Mouse (Mus musculus) thymus, postnatal 0 days (tissue): ENCODE results near the gene Zbtb42. TPM values are rescaled to one million over a fixed set of nuclear protein-coding genes. Genes with fewer than 3 reads are reported as not detected.

ENCODE experiments used
- DNase-seq: peaks from one replicate; pipeline ENCODE4 v3.0.0-alpha.2; 2015; ENCODE audit warnings: low spot score
- polyA plus RNA-seq: library from polyadenylated mRNA; unstranded; fragments of >200 nt; fragmentation: Nextera tagmentation; extraction: Ambion mirVana; gene quantifications from 2 replicates; pipeline ENCODE4 v1.2.1, GENCODE M21; 2015

Zbtb42 gene
- polyA plus RNA-seq, 1 experiment from 2014 or later = 2.6 TPM

DNA sequence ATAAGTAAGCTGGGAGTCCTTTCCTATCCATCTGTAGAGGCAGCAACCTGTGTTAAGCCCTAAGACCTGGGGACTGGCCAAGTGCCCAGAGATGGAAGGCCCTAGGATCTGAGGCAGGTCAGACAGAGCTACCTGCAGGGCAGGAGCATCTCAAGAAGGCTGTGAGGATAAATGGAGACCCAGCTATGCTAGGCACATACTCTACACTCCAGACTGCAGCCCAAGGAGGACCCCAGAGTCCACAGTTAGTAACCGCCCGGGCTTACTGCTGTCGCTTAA is 17.4 kb upstream of the Zbtb42 start:
- DNase-seq = no peak

DNA sequence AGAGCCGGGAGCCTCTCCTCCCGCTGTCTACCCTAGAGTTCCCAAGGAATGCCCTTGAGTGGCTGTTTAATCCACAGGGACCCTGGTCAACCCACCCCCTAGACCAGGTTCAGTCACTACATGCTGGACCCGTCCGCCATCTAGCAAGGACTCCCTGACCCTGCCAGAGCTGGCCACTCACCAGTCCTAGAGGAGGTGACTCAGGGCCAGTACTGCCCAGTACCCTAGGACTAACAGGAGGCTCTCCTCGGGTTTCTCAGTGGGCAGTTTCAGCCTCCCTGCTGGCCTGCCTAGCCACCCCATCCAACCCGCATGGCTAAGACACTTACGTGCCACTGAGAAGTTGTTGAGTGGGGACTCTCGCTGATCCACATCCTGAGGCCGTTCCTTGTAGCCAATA is 16.8 kb upstream of the Zbtb42 start:
- DNase-seq = no peak

DNA sequence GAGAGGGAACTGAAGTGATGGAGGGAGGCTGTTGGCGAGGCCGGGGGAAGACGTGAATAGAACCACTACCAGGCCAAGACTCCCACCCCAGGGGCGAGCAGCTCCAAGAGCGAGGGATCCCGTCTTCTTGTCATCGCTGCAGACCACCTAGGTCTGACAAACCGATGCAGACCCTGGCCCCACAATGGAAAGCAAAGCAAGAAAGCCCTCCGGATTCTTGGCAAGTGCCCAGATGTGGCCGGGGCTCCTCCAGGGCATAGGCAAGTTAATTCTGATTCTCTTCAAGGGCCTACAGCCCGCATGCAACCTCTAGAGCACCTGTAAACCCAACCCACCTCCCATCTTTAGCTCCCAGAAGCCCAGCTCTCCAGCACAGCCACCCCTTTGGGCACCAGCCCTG is 15.3 kb upstream of the Zbtb42 start:
- DNase-seq = no peak

DNA sequence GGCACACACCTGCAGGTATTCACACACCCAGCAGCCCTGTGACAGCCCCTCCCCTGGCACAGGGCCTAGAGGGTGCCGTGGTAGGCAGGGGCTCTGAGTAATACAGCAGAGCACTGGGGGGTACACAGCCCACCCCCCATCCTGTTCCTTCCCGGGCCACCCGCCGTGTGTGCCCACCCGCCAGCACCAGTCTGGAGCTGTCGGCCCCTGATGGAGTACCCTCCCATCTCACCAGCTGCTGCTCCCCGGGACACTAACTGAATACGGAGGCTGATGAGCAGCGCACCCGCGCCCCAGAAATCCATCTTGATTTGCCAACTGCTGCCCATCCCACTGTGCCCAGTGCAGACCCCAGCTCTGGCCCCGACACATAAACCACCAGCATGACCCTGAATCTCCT is 14.9 kb upstream of the Zbtb42 start:
- DNase-seq = no peak

DNA sequence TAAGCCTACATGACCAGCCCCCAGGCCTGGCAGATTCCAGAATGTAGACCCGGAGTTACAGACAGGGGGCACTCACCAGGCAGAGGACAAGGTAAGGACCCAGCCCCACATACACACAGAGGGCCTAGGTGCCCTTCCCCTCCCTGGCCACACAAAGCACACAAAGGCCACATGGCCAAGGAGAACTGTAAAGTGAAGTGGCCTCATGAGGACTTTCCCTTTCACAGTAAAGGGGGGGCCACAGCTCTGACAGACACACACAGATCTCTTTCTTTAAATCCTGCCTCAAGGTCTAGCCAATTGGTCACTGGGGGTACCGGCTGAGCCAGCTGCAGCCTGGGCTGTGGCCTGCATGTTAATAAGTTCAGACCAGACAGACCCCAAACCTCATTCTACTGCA is 14.5 kb upstream of the Zbtb42 start:
- DNase-seq = no peak

DNA sequence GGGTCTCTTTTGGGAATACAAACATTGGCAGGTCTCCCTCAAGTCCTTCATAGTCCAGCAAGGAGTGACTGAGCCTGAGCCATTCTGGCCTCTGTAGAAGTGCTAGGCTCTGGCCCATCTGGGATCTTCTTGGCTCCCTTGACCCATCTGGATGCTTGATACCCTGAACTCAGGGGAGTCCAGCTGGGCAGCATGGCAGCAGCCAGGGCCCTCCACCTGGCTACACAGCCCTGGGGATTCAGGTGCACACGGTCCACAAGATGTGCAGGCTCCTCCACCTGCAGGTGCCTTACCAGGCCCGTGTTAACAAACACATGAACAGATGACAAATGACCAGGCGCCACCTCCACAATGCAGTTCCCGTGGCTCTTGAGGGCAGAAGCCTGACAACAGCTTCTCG is 14.0 kb upstream of the Zbtb42 start:
- DNase-seq = no peak

DNA sequence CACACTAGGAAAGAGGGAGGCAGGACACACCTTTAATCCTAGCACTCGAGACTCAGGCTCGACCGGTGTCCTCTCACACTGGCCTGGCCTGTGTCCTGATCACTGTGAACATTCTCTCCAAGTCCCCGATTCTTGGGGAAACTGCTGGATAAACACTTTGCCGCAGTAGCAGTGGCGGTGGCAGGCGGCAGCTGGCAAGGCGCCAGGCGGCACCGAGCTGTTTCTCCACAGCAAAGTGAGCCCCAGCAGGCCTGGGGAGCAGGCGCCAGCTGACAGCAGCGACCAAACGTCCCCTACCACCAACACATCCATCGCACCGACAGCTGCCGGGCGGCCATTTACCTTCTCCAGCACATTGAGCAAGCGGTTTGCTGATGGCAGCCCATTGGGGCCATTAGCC is 13.2 kb upstream of the Zbtb42 start:
- DNase-seq = no peak

DNA sequence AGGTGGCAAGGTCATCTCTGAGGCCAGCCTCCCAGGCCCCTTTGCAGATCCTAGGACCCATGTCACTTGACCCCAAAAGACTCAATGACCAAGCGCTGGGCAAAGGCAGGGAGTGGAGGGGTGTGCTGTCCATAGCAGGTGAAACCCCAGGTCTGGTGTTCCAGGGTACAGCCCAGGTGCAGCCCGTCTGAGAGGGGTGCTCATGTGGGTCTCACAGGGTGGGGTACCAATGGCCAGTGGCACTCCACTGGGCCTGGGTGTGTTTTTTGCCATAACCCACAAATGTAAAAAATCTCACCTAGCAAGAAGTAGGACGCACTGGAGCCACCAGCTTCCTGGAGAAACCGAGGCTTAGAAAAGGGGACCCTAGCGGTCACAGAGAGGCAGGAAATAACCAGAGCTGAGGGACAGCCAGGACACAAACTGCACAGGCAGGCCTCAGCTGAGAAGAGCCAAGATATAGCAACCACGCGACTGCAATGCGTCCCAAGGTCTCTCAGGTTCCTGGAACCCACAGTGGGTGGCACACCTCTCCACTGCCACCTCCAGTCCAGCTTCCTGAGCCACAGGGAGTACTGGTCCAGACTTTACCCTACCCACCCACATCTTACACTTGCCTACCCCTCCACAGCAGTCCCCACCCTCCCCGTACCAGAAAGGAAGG is 12.6 kb upstream of the Zbtb42 start:
- no peak for DNase-seq

DNA sequence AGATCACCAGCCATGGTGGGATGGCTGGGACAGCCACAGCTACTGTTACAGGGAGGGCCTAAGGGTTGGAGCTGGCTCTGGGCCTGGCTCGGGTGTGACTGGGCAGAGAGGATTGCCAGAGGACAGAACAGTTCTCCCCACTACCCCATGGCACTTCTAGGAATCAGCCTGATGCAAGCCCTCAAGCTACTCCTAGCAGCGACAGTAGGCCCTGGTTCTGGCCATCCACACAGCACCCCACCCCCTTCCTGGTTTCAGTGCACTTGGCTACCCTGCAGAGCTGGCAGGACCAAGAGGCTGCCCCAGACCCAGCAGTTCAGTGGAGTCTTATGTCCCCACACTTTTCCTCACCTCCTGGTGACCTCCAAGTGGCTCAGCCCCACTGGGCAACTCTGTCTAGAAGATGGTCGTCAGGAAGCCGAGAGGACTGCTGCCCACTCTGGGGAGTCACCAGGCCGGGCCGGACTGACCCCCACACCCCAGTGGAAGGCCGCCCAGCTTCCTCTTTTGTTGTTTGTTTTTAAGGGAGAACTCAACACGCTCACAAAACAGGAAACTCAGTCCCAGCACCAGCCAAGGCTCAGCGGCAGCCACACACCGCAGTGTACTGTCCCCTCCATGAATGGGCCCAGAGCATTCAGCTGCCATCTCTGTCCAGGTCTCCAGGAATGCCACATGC is 10.9 kb upstream of the Zbtb42 start:
- no peak for DNase-seq

DNA sequence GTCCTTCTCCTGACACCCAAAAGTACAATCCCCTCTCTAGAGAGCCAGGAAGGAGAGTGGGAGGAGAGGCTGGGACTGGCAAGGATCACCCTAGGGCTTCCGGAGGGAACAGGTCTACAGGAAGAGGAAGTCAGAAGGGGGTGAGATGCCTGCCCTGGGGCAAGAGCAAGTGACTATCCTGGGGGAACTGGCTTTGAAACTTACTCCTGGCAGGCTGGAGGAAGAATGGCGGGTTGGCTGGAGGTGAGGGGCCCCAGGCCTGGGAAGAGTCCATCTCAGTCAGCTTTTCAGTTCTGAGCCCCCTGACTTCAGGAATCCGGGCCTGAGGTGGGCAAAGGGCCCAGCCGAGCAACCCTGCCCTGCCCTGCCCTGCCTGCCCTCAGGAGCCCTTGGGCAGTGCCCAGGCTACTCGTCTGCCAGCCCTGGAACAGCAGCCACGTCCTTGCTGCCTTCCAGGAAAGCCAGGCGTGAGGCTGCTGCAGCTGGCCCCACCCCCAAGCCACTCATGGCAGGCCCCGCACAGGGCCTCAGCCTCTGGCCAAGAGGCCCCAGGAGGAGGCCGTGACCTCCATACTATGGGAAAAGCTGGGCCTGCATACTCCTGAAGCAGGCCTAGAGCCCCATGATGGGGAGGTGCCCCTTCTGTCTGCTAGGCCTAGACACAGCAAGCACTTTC is 7.8 kb upstream of the Zbtb42 start:
- DNase-seq = no peak

DNA sequence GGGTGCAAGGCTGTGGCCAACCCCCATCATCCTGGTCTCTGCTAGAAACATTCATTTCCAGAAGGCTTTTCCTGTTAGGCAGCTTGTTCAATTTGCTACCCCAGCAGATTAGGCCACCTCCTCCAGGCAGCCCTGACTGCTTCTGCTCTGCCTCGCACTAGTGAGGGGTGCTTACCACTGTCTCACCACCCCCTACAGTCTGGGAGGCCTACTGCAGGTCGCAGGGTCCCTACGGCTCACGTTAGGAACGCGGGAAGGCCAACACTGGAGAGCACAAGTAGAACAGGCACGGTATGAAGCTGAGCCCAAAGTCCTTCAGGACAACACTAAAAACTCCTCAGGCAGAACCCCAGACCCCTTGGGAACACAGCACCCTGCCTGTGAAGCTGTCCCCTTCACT is 6.7 kb upstream of the Zbtb42 start:
- no peak for DNase-seq

DNA sequence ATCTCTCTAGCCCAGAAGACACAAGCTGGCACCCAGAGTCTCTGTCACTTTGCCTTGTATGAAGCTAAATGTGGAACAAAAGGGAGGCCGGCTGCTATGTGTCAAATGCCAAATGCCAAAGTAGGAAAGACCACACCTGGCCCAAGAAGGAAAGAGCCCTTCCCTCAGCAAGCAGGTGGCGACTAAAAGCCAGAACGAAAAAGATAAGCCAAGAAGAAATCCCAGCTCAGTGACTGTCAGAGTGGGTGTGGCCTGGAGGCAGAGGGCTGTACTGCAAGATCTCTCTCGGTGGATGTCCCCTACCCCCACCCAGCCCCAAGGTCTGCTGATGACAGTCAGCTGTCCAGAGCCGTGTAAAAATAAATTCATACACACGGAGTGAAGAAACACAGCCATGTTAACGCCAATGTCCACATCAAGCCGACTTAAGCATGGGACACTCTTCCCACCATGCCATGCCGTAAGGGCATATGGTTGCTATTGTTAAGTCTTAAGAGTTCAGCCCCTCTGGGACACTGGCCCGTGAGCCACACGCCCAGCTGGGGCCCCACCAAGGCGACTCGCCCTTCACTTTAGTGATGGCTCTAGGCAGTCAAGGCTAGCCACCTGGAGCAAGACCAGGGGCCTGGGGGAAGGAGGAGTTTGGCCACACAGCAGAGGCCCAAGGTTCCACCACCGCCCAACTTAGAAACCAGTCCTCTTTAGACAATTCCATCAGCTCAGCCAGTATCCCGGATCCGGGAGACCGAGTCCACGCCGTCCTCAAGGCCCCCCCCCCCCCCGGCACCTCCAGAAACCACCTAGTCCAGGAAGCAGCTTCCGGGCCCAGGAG is 5.7 kb upstream of the Zbtb42 start:
- DNase-seq = peak; percentile 33

DNA sequence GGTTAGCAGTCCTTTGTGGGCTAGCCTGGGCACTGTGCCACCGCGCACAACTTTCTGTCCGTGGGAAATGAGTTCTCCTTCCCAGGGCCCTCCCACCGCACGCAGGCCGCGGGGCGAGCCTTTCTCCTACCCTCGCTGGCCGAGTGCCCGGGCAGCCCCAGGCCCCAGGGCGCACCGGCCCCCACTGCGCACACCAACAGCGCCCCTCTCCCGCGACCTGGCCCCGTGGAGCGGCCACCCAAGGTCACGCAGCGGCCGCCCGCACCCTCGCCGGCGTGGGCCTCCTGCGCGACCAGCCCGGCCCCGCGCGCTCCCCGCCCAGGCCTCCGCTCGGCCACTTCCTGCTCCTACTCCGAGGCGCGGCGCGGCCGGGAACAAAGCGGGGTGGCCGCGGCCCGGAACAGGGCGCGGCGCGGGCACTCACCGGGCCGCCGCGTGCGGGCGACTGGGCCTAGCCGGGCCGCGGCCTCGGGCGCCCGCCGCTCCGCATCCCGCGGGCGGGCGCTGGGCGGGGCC is 5.0 kb upstream of the Zbtb42 start:
- peak; percentile 44 for DNase-seq

DNA sequence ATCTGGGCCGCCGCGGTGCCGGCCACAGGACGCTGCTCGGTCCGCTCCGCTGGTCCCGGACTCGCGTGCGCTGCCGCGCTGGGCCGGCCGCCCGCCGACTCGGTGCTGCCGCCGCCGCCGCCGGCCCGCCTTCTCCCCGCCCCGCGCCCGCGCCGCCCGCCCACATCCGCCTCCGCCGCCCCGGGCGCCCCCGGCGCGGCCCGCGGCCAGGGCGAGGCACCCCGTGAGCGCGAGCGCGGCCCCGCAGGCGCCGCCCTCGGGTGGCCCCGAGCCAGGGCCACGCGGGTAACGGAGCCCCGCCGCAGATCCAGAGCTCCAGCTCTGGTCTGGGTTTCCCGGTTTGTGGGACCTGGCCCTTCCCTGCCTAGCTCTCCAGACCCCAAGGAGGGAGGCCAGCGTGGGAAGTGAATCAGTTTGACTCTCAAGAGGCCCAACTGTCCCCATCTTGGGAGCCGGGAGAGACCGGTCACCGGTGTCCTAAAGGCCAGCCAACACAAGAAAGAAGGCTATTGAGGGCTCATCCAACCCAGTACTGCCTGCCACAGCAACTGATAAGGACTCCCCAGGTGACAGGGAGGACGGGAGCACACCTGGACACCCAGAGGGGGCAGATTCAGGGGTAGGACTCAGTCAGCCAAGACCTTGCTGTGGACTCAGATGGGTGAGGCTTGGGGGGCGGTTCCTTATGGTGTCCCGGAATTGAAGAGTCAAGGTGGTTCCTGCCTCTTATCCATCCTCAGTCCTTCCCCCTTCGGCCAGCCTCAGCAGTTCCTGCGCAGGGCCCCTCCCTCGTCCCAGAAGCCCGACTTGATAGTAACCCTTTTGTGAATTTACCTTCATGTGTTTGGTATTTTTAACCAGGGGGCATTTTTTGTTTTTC is 4.3 kb upstream of the Zbtb42 start, which contains the start of gene Akt1:
Akt1 (minus strand) TSS at position 753 of the 880 bp plus-strand sequence.
- peak; percentile 52 for DNase-seq

DNA sequence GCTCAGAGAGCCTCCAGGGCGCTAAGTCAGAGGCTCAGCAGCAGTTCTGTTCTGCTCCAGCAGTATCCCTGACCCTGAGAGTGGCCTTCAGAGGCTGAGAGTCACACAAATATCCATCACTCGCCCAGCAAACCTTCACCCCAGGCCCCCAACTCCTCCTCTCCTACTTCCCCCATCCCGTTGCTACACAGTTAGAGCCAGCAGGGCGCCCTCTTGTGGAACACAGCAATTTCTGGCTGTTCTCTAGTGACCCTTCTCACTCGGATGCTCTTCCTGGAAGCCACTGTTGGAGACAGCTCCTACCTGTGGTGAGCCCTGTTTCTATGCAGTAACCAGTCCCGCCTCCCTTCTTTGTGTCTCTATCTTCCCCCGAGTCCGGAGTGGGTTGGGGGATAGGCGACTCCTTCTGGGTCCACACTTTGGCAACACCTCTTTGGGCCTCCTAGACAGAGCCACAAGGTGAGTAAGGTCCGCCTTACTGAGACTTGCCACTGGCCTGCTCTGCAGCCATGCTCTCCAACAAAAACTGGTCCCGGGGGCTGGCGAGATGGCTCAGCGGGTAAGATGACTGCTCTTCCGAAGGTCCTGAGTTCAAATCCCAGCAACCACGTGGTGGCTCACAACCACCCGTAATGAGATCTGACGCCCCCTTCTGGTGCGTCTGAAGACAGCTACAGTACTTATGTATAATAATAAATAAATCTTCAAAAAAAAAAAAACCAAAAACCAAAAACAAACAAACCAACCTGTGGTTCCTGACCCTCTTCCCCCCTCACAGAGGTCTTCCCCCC is 3.2 kb upstream of the Zbtb42 start:
- DNase-seq = peak; percentile 90

DNA sequence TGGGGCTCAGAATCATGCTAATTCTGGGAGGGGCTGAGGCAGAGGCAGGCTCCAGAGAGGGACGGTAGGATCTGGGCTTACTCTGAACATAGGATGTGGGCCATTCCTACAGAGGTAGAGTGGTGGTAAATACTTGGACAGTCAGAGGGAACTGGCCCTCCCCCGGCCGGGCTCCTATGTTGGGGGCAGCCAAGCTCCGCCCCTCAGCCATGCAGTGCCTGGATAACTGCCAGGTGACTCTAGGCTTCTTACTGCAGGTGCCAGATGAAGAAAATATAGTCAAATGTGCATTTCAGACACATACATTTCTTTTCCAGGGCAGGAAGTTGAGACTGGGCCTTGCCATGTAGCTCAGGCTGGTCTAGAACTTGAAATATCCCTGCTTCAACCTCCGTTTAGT is 1.6 kb upstream of the Zbtb42 start:
- no peak for DNase-seq

DNA sequence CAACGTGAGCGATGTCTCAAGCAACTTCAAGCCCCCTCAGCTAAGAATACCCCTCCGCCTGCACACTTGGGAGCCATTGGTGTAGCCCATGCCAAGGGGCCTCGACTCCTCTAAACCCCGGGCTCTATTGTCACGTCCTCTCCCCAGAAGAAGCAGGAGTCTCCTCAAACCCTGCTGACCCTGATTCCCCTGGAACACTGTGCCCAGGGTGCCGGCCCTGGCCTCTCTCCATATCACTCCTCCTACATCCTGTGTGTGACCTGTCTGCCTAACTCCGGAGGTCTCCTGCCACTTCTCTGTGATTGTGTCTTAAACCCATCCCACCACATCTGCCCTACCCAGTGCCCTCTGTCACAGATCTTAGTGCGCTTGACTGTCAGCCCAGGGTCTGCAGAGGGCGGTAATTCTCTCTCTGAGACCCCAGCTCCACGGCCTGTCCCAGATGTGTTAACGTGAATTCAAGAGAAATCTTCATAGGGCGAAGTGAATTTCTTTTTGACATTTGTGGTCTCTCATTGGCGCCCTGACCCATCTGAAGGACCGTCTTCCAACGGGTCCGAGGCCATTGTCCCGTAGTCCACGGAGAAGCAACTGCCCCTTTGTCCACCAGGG is 579 bp upstream of the Zbtb42 start:
- peak; percentile 30 for DNase-seq

DNA sequence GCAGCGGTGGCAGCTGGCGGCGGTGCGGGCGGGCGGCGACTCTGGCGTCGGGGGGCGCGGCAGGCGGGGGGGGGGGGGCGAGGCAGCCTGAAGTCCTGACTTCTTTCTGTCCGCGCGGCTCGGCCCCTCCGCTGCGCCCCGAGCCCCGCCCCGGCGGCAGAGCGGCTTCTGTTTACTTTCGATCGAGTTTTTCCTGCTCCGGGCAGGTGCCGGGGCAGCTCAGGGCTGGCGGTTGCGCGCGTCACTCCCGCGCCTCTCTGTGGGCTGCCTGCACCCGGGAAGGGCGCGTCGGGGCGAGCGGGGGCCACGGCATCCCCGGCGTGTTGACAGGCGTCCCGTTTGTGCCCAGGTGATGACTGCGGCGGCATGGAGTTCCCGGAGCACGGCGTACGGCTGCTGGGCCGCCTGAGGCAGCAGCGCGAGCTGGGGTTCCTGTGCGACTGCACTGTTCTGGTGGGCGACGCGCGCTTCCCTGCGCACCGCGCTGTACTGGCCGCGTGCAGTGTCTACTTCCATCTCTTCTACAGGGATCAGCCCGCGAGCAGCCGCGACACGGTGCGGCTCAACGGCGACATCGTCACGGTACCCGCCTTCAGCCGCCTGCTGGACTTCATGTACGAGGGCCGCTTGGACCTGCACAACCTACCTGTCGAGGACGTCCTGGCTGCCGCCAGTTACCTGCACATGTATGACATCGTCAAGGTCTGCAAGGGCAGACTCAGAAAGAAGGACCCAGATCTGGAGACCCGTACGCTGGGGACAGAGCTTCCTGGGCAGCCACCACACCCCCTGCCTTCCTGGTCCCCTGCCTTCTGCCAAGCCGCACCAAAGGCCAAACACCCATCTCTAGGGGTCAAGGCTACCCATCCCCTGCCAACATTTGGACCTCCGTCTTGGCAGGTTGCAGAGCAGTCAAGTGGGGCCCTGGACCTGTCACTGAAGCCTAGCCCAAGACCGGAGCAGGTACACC is 684 bp downstream of the Zbtb42 start:
- DNase-seq = peak; percentile 52
